Mouse (Mus musculus) adrenal gland, adult 8-10 months (tissue): ENCODE measurements at regions not wholly inside any gene's neighbourhood (a gene's known extent, or its start where the extent isn't known, plus 50 kb on each side); places are given as distances from the start of the nearest gene placed in this dataset.

Source experiments
- DNase-seq: peaks from one replicate; pipeline ENCODE4 v3.0.0; 2022
- microRNA-seq, 2 experiments: library from miRNA; unstranded; fragments of <30 nt; microRNA quantifications; one replicate each; pipeline ENCODE4 v1.2.0; 2022

- DNase-seq: no peak
Measured at GRCm38 (mm10) chr8:36041222-36041864, 275.8 kb downstream of the Gm19410 start.

GRCm38 (mm10) chr8:36042594-36042993 is 277.0 kb downstream of the Gm19410 start:
- DNase-seq: no peak

Small RNA genes lying in the stretch of these regions (microRNA-seq; reads per million reads assigned to microRNA genes)
- gene Gm22030: 0 reads per million in 2 experiments
